Mouse (Mus musculus) CD8-positive naive resting alpha-beta T cell, adult 2 months (primary cell): ENCODE measurements around the gene Vmn1r221.
"Not testable (repeated sequence)": the region's sequence is repeated elsewhere in the genome, so short reads cannot be mapped to it uniquely, and the experiment has no call there.

Experiments used
- DNase-seq, 2 experiments: peaks; one replicate each; pipeline ENCODE4 v3.0.0; 2022; ENCODE audit warnings: low read depth in 2 of 2, low spot score in 2 of 2

Gene Vmn1r221

DNA sequence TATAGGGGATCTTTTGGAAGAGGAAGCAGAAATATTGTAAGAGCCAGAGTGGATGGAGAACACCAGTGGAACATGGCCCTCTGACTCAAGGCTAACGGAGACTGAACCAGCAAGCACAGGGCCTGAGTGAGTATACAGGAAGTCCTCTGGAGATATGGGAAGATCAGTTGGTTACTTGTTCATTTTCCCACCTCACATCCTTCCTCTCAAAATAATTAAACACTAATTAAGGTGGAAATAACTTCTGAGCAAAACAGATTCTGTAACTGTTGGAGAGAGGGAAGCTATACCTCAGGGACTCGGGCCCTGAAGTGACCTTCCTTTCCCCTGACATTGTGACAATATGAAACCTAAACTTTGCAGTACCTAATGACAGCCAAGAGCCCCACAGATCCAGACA lies at the start of gene Vmn1r221:
Gene Vmn1r221, plus strand, starts transcription at position 301 of the 400 bp plus-strand sequence.
- DNase-seq = not testable (repeated sequence)

GRCm38 (mm10) chr13:23166471-23166870 lies 47.5 kb upstream of the Vmn1r221 start:
- DNase-seq = not testable (repeated sequence)

DNA sequence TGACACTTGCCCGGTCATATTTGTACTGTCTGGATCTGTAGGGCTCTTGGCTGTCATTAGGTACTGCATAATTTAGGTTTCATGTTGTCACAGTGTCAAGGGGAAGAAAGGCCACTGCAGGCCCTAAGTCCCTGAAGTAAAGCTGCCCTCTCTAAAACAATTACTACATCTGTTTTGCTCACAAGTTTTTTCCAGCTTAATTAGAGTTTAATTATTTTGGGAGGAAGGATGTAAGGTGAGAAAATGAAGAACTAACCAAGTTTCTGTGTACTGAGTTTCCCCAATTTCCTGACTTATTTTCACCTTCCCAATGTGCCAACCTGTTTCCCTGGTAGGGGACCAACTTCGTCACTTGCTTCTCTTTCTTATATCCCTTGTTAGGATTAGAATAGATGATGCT lies 26.1 kb upstream of the Vmn1r221 start, which contains the start of gene Vmn1r220:
Gene Vmn1r220, minus strand, starts transcription at position 101 of the 400 bp plus-strand sequence.
- no peak for DNase-seq

- not testable (repeated sequence) for DNase-seq
Observed at GRCm38 (mm10) chr13:23203885-23204284, 10.0 kb upstream of the Vmn1r221 start.

DNA sequence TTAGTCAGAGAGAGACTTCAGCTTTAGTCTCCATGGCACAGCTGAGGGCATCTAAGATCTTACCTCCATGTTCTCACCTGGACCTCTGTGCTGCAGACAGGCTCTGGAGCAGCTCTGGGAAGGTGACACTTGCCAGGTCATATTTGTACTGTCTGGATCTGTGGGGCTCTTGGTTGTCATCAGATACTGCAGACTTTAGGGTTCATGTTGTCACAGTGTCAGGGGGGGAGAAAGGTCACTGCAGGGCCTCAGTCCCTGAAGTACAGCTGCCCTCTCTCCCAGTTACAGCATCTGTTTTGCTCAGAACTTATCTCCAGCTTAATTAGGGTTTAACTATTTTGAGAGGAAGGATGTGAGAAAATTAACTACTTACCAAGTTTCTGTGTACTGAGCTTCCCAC lies 21.9 kb downstream of the Vmn1r221 start, which contains the start of gene Vmn1r222:
Gene Vmn1r222, minus strand, starts transcription at position 101 of the 400 bp plus-strand sequence.
- not testable (repeated sequence) for DNase-seq

DNA sequence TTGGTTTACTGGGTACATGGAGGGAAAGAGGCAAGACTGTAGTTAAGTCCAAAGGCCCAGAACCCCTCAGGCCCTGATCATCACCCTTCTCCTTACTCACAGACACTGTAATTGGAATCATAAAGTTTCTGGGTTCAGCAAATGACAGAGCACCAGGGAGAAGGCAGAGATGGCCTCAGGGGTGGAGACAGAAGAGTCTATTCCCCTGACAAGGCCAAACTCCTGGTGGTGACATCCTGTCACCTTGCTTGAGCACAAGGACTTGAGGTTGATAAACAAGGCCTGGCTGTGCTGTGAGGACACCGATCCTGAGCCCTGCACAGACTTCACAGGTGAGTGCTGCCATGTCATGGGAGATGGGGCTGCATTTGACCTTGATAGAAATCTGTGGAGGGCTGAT lies 32.9 kb downstream of the Vmn1r221 start, which contains the start of gene Vmn1r223:
Gene Vmn1r223, plus strand, starts transcription at position 301 of the 400 bp plus-strand sequence.
- not testable (repeated sequence) for DNase-seq

DNA sequence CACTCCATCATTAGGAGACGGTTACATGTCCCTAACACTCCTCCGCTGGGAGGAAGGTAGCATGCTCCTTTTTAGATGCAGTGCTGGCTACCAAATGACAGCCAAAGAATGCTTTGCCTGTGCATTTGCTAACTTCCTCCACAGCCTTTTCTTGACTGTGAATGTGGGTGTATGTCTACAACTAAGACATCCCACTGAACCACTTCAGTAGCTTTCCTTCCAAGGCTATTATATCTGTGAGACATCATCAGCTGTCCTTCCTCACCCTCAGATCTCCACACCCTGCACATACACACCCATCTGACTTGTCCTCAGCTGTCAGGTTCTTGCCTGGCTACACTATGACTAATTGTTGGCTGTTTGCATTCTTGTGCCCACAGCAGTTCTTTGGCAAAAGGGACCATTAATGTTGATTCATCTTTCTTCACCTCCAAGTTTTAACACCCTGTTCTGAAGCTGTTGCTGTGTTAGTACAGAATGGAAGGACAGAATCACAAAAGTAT lies 44.7 kb downstream of the Vmn1r221 start:
- DNase-seq = no peak

DNA sequence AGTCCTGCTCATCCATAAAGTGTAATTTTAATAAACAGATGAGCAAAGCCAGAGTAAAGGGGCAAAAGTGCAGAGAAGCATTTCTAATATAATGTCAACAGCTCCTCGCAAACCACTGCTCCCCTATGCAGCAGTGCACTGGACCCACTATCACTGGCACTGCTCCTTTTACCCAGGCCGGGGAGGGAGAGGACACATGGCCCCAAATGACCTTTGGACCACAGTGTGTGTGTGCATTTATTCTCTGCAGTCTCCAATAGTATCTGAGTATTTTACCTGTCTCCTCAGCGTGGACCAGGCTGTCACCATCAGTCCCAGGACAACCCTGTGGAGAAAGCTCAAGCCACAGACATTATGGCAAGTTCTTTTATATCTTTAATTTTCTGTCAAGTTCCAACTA lies 54.7 kb downstream of the Vmn1r221 start:
- DNase-seq = not testable (repeated sequence)

- DNase-seq = not testable (repeated sequence)
Observed at GRCm38 (mm10) chr13:23269127-23269526, 55.2 kb downstream of the Vmn1r221 start.

- DNase-seq = no peak
Observed at GRCm38 (mm10) chr13:23269681-23270080, 55.8 kb downstream of the Vmn1r221 start.

DNA sequence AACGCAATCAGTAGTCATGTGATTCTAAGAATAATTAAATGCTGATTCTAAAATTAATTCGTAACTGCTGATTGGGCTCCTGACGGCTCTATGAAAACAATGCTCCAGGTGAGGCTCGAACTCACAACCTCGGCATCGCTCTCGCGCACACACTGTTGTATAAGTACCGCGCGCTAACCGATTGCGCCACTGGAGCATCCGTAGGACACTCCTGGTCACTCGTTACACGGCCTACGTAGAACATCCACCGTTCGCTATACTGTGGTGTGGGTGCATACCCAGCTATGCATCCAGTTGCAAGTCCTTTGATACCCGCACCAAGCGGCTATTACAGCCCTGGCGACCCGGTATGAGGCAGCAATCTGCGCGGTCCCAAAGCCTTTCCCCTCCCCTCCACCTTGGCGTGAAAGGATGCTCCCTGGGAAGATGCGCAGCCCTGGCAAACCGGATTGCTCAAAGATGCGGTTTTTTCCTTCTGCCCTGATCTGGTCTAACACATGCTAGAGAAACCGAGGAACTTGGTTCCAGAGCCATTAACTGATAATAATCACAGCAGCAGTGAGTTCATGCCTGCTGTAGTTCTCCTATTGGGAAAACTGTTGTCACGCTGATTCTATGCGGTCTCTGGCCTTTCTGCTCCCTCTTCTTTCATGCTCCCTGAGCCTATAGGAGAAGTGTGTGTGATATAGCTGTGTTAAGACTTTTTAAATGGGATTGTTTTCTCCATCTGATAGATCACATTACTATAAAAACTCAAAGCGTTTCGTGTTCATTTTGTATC lies 56.6 kb downstream of the Vmn1r221 start:
- DNase-seq = no peak
